Mouse (Mus musculus) MEL (cell line): ENCODE measurements around the gene Igtp. TPM values are rescaled to one million over a fixed set of nuclear protein-coding genes. Genes with fewer than 3 reads are reported as not detected.

Experiments
- DNase-seq: peaks from one replicate; pipeline ENCODE4 v3.0.0; 2011; ENCODE audit warnings: low read depth, low spot score
- H3K27ac ChIP-seq: 2 replicates; pipeline ENCODE4 v1.5.1; 2012; ENCODE audit warnings: low read depth, mild to moderate bottlenecking, control low read depth, low read length, moderate library complexity; ENCODE audit not compliant: control insufficient read depth
- H3K27me3 ChIP-seq, 2 experiments: fragments of 150-350 bp in 1 of 2; sonication (generic) in 1 of 2; 2 replicates each; pipeline ENCODE4 v1.6.1; 2012; ENCODE audit warnings: low read length in 2 of 2, mild to moderate bottlenecking in 2 of 2, improper control_type of control experiment in 1 of 2, moderate library complexity in 1 of 2; ENCODE audit not compliant: insufficient read depth in 2 of 2, control insufficient read depth in 1 of 2
- H3K36me3 ChIP-seq, 2 experiments: 2 replicates each; pipeline ENCODE4 v1.6.1; 2012 to 2014; ENCODE audit warnings: low read length in 2 of 2, improper control_type of control experiment in 1 of 2, inconsistent platforms in 1 of 2, mild to moderate bottlenecking in 1 of 2; ENCODE audit not compliant: insufficient read depth in 2 of 2, control insufficient read depth in 1 of 2
- H3K4me1 ChIP-seq, 2 experiments: fragments of 150-350 bp in 1 of 2; sonication (generic) in 1 of 2; 2 replicates each; pipeline ENCODE4 v1.6.1; 2012; ENCODE audit warnings: low read length in 2 of 2, improper control_type of control experiment in 1 of 2, mild to moderate bottlenecking in 1 of 2; ENCODE audit not compliant: insufficient read depth in 2 of 2, control insufficient read depth in 1 of 2
- H3K4me3 ChIP-seq, 2 experiments: fragments of 150-350 bp in 1 of 2; sonication (generic) in 1 of 2; 2 replicates each; pipeline ENCODE4 v1.5.1; 2012; ENCODE audit warnings: low read depth in 2 of 2, low read length in 2 of 2, mild to moderate bottlenecking in 2 of 2, moderate library complexity in 2 of 2, control low read depth in 1 of 2, improper control_type of control experiment in 1 of 2; ENCODE audit not compliant: control insufficient read depth in 1 of 2, insufficient read depth in 1 of 2
- H3K79me2 ChIP-seq: 2 replicates; pipeline ENCODE4 v1.6.1; 2012; ENCODE audit warnings: mild to moderate bottlenecking, low read length, moderate library complexity; ENCODE audit not compliant: control insufficient read depth, poor library complexity, insufficient read depth
- H3K9ac ChIP-seq: 2 replicates; pipeline ENCODE4 v1.6.1; 2012; ENCODE audit warnings: low read depth, mild to moderate bottlenecking, control low read depth, low read length, moderate library complexity; ENCODE audit not compliant: control insufficient read depth, poor library complexity, severe bottlenecking
- H3K9me3 ChIP-seq: fragments of 150-350 bp; sonication (generic); replicated peaks from 2 replicates; pipeline ENCODE4 v1.6.1; 2012; ENCODE audit warnings: mild to moderate bottlenecking, low read length, improper control_type of control experiment, moderate library complexity; ENCODE audit not compliant: insufficient read depth
- ETS1 ChIP-seq: IDR thresholded peaks from 2 replicates; pipeline ENCODE4 v1.6.1; 2012; ENCODE audit warnings: low read depth, mild to moderate bottlenecking, inconsistent platforms, low read length, improper control_type of control experiment, moderate library complexity
- HCFC1 ChIP-seq: IDR thresholded peaks from 2 replicates; pipeline ENCODE4 v1.6.1; 2012; ENCODE audit warnings: low read depth, mild to moderate bottlenecking, inconsistent platforms, low read length, improper control_type of control experiment, moderate library complexity
- JUND ChIP-seq: IDR thresholded peaks from 2 replicates; pipeline ENCODE4 v1.6.1; 2011; ENCODE audit warnings: low read depth, mild to moderate bottlenecking, improper control_type of control experiment, low read length
- MAZ ChIP-seq: IDR thresholded peaks from 2 replicates; pipeline ENCODE4 v1.6.1; 2012; ENCODE audit warnings: low read depth, mild to moderate bottlenecking, inconsistent platforms, low read length, improper control_type of control experiment
- MXI1 ChIP-seq: IDR thresholded peaks from 2 replicates; pipeline ENCODE4 v1.6.1; 2011; ENCODE audit warnings: mild to moderate bottlenecking, low read depth, low read length, improper control_type of control experiment
- MYC ChIP-seq: IDR thresholded peaks from 2 replicates; pipeline ENCODE4 v1.6.1; 2011; ENCODE audit warnings: low read depth, mild to moderate bottlenecking, low read length, improper control_type of control experiment, moderate library complexity
- POLR2A ChIP-seq, 2 experiments: IDR thresholded peaks; 2 replicates each; pipeline ENCODE4 v1.6.1; 2011 to 2012; ENCODE audit warnings: low read length in 2 of 2, mild to moderate bottlenecking in 2 of 2, control low read depth in 1 of 2, improper control_type of control experiment in 1 of 2, low read depth in 1 of 2, moderate library complexity in 1 of 2; ENCODE audit not compliant: control insufficient read depth in 1 of 2, insufficient read depth in 1 of 2, poor library complexity in 1 of 2
- POLR2AphosphoS2 ChIP-seq: IDR thresholded peaks from 2 replicates; pipeline ENCODE4 v1.6.1; 2011; ENCODE audit warnings: low read length, improper control_type of control experiment
- POLR2AphosphoS5 ChIP-seq: IDR thresholded peaks from 2 replicates; pipeline ENCODE4 v1.6.1; 2012; ENCODE audit warnings: low read depth, borderline replicate concordance, mild to moderate bottlenecking, inconsistent platforms, low read length, moderate library complexity, mixed read lengths
- SIN3A ChIP-seq: IDR thresholded peaks from 2 replicates; pipeline ENCODE4 v1.6.1; 2012; ENCODE audit warnings: low read length, improper control_type of control experiment, inconsistent platforms
- SMC3 ChIP-seq: IDR thresholded peaks from 2 replicates; pipeline ENCODE4 v1.6.1; 2011; ENCODE audit warnings: low read depth, low read length, improper control_type of control experiment
- TAL1 ChIP-seq: IDR thresholded peaks from 2 replicates; pipeline ENCODE4 v1.6.1; 2012; ENCODE audit warnings: mild to moderate bottlenecking, inconsistent platforms, low read length, moderate library complexity, mixed read lengths
- TBP ChIP-seq: IDR thresholded peaks from 2 replicates; pipeline ENCODE4 v1.8.0; 2011; ENCODE audit warnings: low read depth, low read length, improper control_type of control experiment
- TCF12 ChIP-seq: IDR thresholded peaks from 2 replicates; pipeline ENCODE4 v1.6.1; 2014; ENCODE audit warnings: low read depth, mild to moderate bottlenecking, inconsistent platforms, low read length, improper control_type of control experiment, moderate library complexity
- USF1 ChIP-seq: IDR thresholded peaks from 2 replicates; pipeline ENCODE4 v1.6.1; 2014; ENCODE audit warnings: low read depth, mild to moderate bottlenecking, inconsistent platforms, low read length, improper control_type of control experiment, moderate library complexity
- USF2 ChIP-seq, 2 experiments: IDR thresholded peaks; 2 replicates each; pipeline ENCODE4 v1.6.1; 2011 to 2012; ENCODE audit warnings: improper control_type of control experiment in 2 of 2, low read length in 2 of 2, borderline replicate concordance in 1 of 2, inconsistent platforms in 1 of 2, low read depth in 1 of 2, mild to moderate bottlenecking in 1 of 2; ENCODE audit not compliant: insufficient read depth in 1 of 2
- ZC3H11A ChIP-seq: IDR thresholded peaks from 2 replicates; pipeline ENCODE4 v1.6.1; 2012; ENCODE audit warnings: low read depth, mild to moderate bottlenecking, inconsistent platforms, low read length, improper control_type of control experiment
- ZNF384 ChIP-seq: IDR thresholded peaks from 2 replicates; pipeline ENCODE4 v1.6.1; 2012; ENCODE audit warnings: low read depth, mild to moderate bottlenecking, inconsistent platforms, low read length, improper control_type of control experiment
- polyA plus RNA-seq, 2 experiments: library from polyadenylated mRNA; stranded (reverse) in 1 of 2; unstranded in 1 of 2; fragments of >175 nt in 1 of 2; fragments of >200 nt in 1 of 2; gene quantifications; 2 replicates each; pipeline versions ENCODE4 v1.2.1 to v1.2.4; 2012; ENCODE audit warnings: low replicate concordance in 2 of 2, low read depth in 1 of 2; ENCODE audit not compliant: insufficient read length in 2 of 2, insufficient read depth in 1 of 2, missing spikeins in 1 of 2
- total RNA-seq: library from RNA; depleted of rRNA; stranded (reverse); fragments of 300-350 nt; gene quantifications from 2 replicates; pipeline ENCODE4 v1.2.3, GENCODE M21; 2012

The Igtp gene
- total and polyA plus RNA-seq, 3 experiments, result 3.6 to 3.7 TPM; not detected in 1

GRCm38 (mm10) chr11:58193860-58194520 lies 5.4 kb upstream of the Igtp start:
- Histone ChIP-seq H3K9ac (no peak overlapping the region), H3K27me3 (peaks cover 0 to 6% of the 10 kb centered on the region in 2 experiments; a peak in 2 of 4 replicates), H3K79me2 (no peaks in the 10 kb centered on the region; the same call in 1 of the 2 replicates), H3K36me3 (no peaks in the 10 kb centered on the region), H3K4me1 (peaks cover 0 to 2% of the 10 kb centered on the region in 2 experiments; a peak in 1 of 4 replicates), H3K27ac (no peak overlapping the region), H3K4me3 (no peak overlapping the region), H3K9me3 (no peaks in the 10 kb centered on the region)
- no peak for DNase-seq
- TF ChIP-seq TAL1, result no peak
- no peak for TF ChIP-seq HCFC1
- no peak for TF ChIP-seq SMC3
- no peak for TF ChIP-seq POLR2A (IDR thresholded peaks at IDR 0.05; ENCODE audit: control insufficient read depth in 1 of 2, insufficient read depth in 1 of 2, low read depth in 1 of 2, low read length in 2 of 2, poor library complexity in 1 of 2)
- TF ChIP-seq ZC3H11A, result no peak
- no peak for TF ChIP-seq JUND
- no peak for TF ChIP-seq TBP
- TF ChIP-seq ETS1, result no peak
- no peak for TF ChIP-seq MXI1
- TF ChIP-seq POLR2AphosphoS2, result no peak
- no peak for TF ChIP-seq MAZ
- TF ChIP-seq POLR2AphosphoS5, result no peak
- TF ChIP-seq USF2 (IDR thresholded peaks at IDR 0.05; ENCODE audit: borderline replicate concordance in 1 of 2, insufficient read depth in 1 of 2, low read depth in 1 of 2, low read length in 2 of 2), result no peak
- TF ChIP-seq ZNF384, result no peak
- no peak for TF ChIP-seq SIN3A

- Histone ChIP-seq H3K4me3 (peak overlapping the region; percentile 77 to 99), H3K9ac (peak overlapping the region; percentile 87), H3K9me3 (no peaks in the 10 kb centered on the region), H3K4me1 (peaks cover 9 to 12% of the 10 kb centered on the region in 2 experiments; a peak in 3 of 4 replicates), H3K27me3 (peaks cover 0 to under 1% of the 10 kb centered on the region in 2 experiments; a peak in 2 of 4 replicates), H3K36me3 (peaks cover 0 to 3% of the 10 kb centered on the region in 2 experiments; a peak in 2 of 4 replicates), H3K27ac (no peak overlapping the region), H3K79me2 (no peaks in the 10 kb centered on the region; the same call in 1 of the 2 replicates)
- peak; percentile 38; the same call in 1 of the 2 replicates for TF ChIP-seq ZNF384
- no peak for TF ChIP-seq TCF12
- TF ChIP-seq ZC3H11A, result no peak
- TF ChIP-seq USF1, result no peak
- no peak for TF ChIP-seq POLR2A (IDR thresholded peaks at IDR 0.05; ENCODE audit: control insufficient read depth in 1 of 2, insufficient read depth in 1 of 2, low read depth in 1 of 2, low read length in 2 of 2, poor library complexity in 1 of 2)
- TF ChIP-seq USF2 (IDR thresholded peaks at IDR 0.05; ENCODE audit: borderline replicate concordance in 1 of 2, insufficient read depth in 1 of 2, low read depth in 1 of 2, low read length in 2 of 2), result no peak
- no peak for TF ChIP-seq SMC3
- TF ChIP-seq MYC, result no peak
- DNase-seq, result no peak
Measured at GRCm38 (mm10) chr11:58198663-58199062, 693 bp upstream of the Igtp start.
